Mouse (Mus musculus) G1E (cell line): ENCODE data around the gene Ksr1. TPM values are rescaled to one million over a fixed set of nuclear protein-coding genes. Genes with fewer than 3 reads are reported as not detected.

Source experiments
- ATAC-seq: 2 replicates; pipeline ENCODE4 v1.8.0; 2016; ENCODE audit warnings: mild to moderate bottlenecking; ENCODE audit not compliant: insufficient number of reproducible peaks, poor library complexity, low FRiP score, severe bottlenecking; ENCODE audit errors: extremely low read depth
- DNase-seq: peaks from one replicate; pipeline ENCODE4 v3.0.0; 2012; ENCODE audit warnings: low spot score
- H3K27me3 ChIP-seq: 2 replicates; pipeline ENCODE4 v1.6.1; 2012; ENCODE audit warnings: mild to moderate bottlenecking, low read length, inconsistent platforms; ENCODE audit not compliant: insufficient read depth
- H3K36me3 ChIP-seq: replicated peaks from 2 replicates; pipeline ENCODE3; 2012; ENCODE audit warnings: mild to moderate bottlenecking, inconsistent platforms
- H3K4me1 ChIP-seq: 2 replicates; pipeline ENCODE4 v1.6.1; 2012; ENCODE audit warnings: low read depth, low read length, inconsistent platforms, mixed read lengths; ENCODE audit not compliant: insufficient read depth
- H3K4me3 ChIP-seq: 2 replicates; pipeline ENCODE4 v1.5.1; 2012; ENCODE audit warnings: low read depth, mild to moderate bottlenecking, inconsistent platforms, low read length, moderate library complexity, mixed read lengths
- H3K9me3 ChIP-seq: replicated peaks from 2 replicates; pipeline ENCODE4 v1.6.1; 2012; ENCODE audit warnings: inconsistent platforms
- CTCF ChIP-seq: IDR thresholded peaks from 2 replicates; pipeline ENCODE4 v1.5.1; 2012; ENCODE audit warnings: low read depth, low read length, inconsistent platforms, mixed read lengths
- GATA1 ChIP-seq: IDR thresholded peaks from 2 replicates; pipeline ENCODE4 v1.6.1; 2012; ENCODE audit warnings: borderline replicate concordance, low read length, inconsistent platforms, mixed read lengths
- GATA2 ChIP-seq: IDR thresholded peaks from 2 replicates; pipeline ENCODE4 v1.6.1; 2012; ENCODE audit warnings: low read depth, low read length, inconsistent platforms, borderline replicate concordance
- POLR2AphosphoS5 ChIP-seq: IDR thresholded peaks from 2 replicates; pipeline ENCODE4 v1.6.1; 2012; ENCODE audit warnings: low read depth, low read length, inconsistent platforms; ENCODE audit not compliant: insufficient replicate concordance
- TAL1 ChIP-seq: conservative IDR thresholded peaks from 2 replicates; pipeline ENCODE4 v1.6.1; 2012; ENCODE audit warnings: low read depth, low read length, inconsistent platforms, mixed read lengths
- polyA plus RNA-seq: library from polyadenylated mRNA; stranded (reverse); fragments of >175 nt; gene quantifications from 2 replicates; pipeline ENCODE4 v1.2.3, GENCODE M21; 2012
- total RNA-seq, 2 experiments: library from RNA; stranded (forward) in 1 of 2; stranded (reverse) in 1 of 2; fragments of 200-1000 nt in 1 of 2; fragments of >200 nt in 1 of 2; fragmentation: Nextera tagmentation in 1 of 2; gene quantifications; 2 replicates each; pipeline ENCODE4 v1.2.3; 2014 to 2017

Gene Ksr1
- total and polyA plus RNA-seq, 3 experiments = 3.3 to 9.0 (median 3.8) TPM

DNA sequence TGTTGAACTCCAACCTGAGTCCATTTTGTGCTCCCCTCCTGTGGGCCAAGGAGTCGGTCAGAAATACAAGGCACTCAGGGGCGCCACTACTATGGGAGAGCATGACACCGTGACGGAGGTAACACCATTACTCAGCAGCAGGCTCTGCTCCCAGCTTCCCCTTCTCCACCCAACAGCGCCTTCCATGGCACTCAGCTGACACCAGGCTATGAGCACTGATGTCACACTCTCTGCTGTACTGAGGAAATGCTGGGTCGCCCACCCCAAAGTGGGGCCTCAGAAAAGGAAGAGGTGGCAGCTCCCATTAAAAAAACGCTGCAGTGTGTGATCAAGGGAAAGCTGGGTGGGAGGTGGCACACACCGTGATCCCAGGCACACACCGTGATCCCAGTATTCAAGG, 101.0 kb downstream of the Ksr1 start:
- DNase-seq (no peak), ATAC-seq (no peak)
- H3K4me3 ChIP-seq = no peak overlapping the region
- no peaks in the 10 kb centered on the region for H3K9me3 ChIP-seq
- H3K27me3 ChIP-seq = peaks cover 34% of the 10 kb centered on the region; the same call in 1 of the 2 replicates
- TF ChIP-seq POLR2AphosphoS5 = no peak
- no peak for TF ChIP-seq GATA1
- TF ChIP-seq CTCF = no peak
- TF ChIP-seq GATA2 = no peak
- no peak for TF ChIP-seq TAL1
- no peaks in the 10 kb centered on the region for H3K4me1 ChIP-seq
- H3K36me3 ChIP-seq = peaks cover 36% of the 10 kb centered on the region

GRCm38 (mm10) chr11:79044798-79045197, 101.4 kb downstream of the Ksr1 start:
- peaks cover 34% of the 10 kb centered on the region; the same call in 1 of the 2 replicates for H3K27me3 ChIP-seq
- ATAC-seq (no peak), DNase-seq (no peak)
- H3K4me3 ChIP-seq = no peak overlapping the region
- H3K36me3 ChIP-seq = peaks cover 36% of the 10 kb centered on the region
- H3K9me3 ChIP-seq = no peaks in the 10 kb centered on the region
- no peak for TF ChIP-seq CTCF
- no peak for TF ChIP-seq GATA2
- no peak for TF ChIP-seq POLR2AphosphoS5
- TF ChIP-seq TAL1 = no peak
- TF ChIP-seq GATA1 = no peak
- no peaks in the 10 kb centered on the region for H3K4me1 ChIP-seq

DNA sequence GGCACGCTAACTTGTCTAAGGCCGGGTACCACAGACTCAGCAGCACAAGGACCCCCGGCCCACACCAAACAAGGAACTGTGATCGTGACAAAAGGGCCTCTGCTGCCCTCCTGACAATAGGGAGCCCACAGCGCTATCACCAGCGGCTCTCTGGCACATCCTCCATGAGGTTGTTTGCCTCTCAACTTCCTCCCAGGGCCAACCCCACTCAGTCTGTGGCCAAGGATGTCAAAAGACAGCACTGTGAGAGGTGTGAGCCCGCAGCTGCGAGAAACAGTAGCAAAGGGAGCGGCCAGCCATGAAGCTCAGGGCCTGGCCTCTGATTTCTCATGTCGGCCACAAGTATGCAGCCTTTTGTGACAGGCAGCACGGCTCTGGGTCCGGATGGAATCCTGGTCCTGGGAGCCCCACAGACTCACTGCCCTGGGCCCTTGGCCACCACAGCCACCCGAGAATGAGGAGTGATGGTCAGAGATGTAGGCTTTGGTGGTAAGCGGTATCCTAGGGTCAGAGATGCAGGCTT, 104.2 kb downstream of the Ksr1 start:
- Histone ChIP-seq H3K36me3 (peaks cover 33% of the 10 kb centered on the region), H3K4me3 (no peak overlapping the region), H3K9me3 (no peaks in the 10 kb centered on the region), H3K4me1 (no peaks in the 10 kb centered on the region), H3K27me3 (peaks cover 48% of the 10 kb centered on the region)
- ATAC-seq = no peak
- DNase-seq = no peak
- no peak for TF ChIP-seq GATA2
- TF ChIP-seq POLR2AphosphoS5 = no peak
- TF ChIP-seq CTCF = no peak
- TF ChIP-seq GATA1 = no peak
- TF ChIP-seq TAL1 = no peak

DNA sequence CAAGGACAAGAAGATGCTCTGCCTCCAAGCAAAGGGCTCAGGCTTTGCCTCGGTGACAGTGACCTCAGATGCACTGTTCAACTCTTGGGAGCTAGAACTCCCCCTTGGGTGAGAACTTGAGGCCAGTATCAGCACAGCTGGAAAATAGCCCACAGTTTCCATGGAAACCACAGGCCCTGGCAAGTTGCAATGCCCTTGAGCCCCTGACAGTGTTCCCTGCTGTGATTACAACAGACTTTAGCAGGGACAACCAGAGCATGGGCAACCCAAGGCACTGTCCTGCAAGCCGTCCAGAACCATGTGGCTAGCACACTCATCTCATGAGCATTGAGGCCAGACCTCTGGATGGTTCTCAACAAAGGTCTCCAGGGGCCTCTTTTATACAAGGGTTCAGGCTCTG, 106.7 kb downstream of the Ksr1 start:
- ATAC-seq = no peak
- Histone ChIP-seq H3K9me3 (no peaks in the 10 kb centered on the region), H3K36me3 (peaks cover 26% of the 10 kb centered on the region), H3K27me3 (peaks cover 54% of the 10 kb centered on the region), H3K4me1 (no peaks in the 10 kb centered on the region), H3K4me3 (no peak overlapping the region)
- DNase-seq = no peak
- no peak for TF ChIP-seq GATA1
- TF ChIP-seq POLR2AphosphoS5 = no peak
- TF ChIP-seq TAL1 = no peak
- TF ChIP-seq CTCF = no peak
- no peak for TF ChIP-seq GATA2

DNA sequence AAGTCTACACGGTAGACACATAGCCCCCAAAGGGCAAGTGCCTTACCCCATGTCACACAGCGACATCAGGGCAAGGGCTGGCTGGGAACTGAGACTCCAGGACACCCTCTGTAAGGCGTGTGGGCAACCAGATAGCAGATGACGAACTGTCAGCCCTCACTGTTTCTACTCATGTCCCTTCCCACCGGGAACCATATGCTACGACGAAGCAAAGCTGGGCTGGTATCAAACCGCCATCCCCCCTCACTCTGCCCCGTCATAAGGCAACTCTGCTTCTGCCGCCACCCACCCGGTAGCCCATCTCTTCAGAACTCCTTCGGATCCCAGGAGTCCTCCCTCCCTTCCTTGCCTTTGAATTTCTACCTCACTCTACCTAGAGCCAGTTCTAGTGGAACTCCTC, 108.7 kb downstream of the Ksr1 start:
- no peak for ATAC-seq
- H3K4me3 ChIP-seq = no peak overlapping the region
- no peaks in the 10 kb centered on the region for H3K9me3 ChIP-seq
- H3K27me3 ChIP-seq = peaks cover 65% of the 10 kb centered on the region
- no peaks in the 10 kb centered on the region for H3K4me1 ChIP-seq
- peaks cover 18% of the 10 kb centered on the region for H3K36me3 ChIP-seq
- TF ChIP-seq TAL1 = no peak
- no peak for TF ChIP-seq GATA1
- no peak for TF ChIP-seq CTCF
- TF ChIP-seq POLR2AphosphoS5 = no peak
- TF ChIP-seq GATA2 = no peak
- DNase-seq = no peak

- Histone ChIP-seq H3K36me3 (peaks cover 13% of the 10 kb centered on the region), H3K4me1 (no peaks in the 10 kb centered on the region)
- ATAC-seq = no peak
Measured at GRCm38 (mm10) chr11:79036324-79036723, 109.9 kb downstream of the Ksr1 start.

GRCm38 (mm10) chr11:79033636-79034035, 112.6 kb downstream of the Ksr1 start:
- no peak for ATAC-seq
- DNase-seq = no peak
- Histone ChIP-seq H3K4me1 (peaks cover 3% of the 10 kb centered on the region; the same call in 1 of the 2 replicates), H3K4me3 (no peak overlapping the region), H3K9me3 (no peaks in the 10 kb centered on the region), H3K36me3 (peaks cover 12% of the 10 kb centered on the region), H3K27me3 (peaks cover 61% of the 10 kb centered on the region)
- TF ChIP-seq TAL1 (no peak), GATA2 (no peak), GATA1 (no peak), POLR2AphosphoS5 (no peak), CTCF (no peak)

More at GRCm38 (mm10) chr11:79036324-79036723, 109.9 kb downstream of the Ksr1 start:
- DNase-seq = no peak
- Histone ChIP-seq H3K9me3 (no peaks in the 10 kb centered on the region), H3K27me3 (peaks cover 66% of the 10 kb centered on the region), H3K4me3 (no peak overlapping the region)
- TF ChIP-seq CTCF = no peak
